Mouse (Mus musculus) hindbrain, embryonic 10.5 days (tissue): ENCODE results near the gene Ces1h. TPM values are rescaled to one million over a fixed set of nuclear protein-coding genes. Genes with fewer than 3 reads are reported as not detected.

Experiments
- DNase-seq: peaks from one replicate; pipeline ENCODE4 v3.0.0-alpha.2; 2017; ENCODE audit warnings: low spot score
- H3K27ac ChIP-seq: fragments of 300-500 bp; sonication (generic); 2 replicates; pipeline ENCODE4 v1.5.1; 2016; ENCODE audit warnings: mild to moderate bottlenecking, moderate library complexity
- H3K27me3 ChIP-seq: fragments of 300-500 bp; sonication (generic); 2 replicates; pipeline ENCODE4 v1.6.1; 2016; ENCODE audit warnings: mild to moderate bottlenecking; ENCODE audit not compliant: poor library complexity, insufficient read depth, severe bottlenecking
- H3K36me3 ChIP-seq: fragments of 300-500 bp; sonication (generic); 2 replicates; pipeline ENCODE4 v1.6.1; 2016; ENCODE audit warnings: mild to moderate bottlenecking, moderate library complexity
- H3K4me1 ChIP-seq: fragments of 300-500 bp; sonication (generic); replicated peaks from 2 replicates; pipeline ENCODE4 v1.6.1; 2016; ENCODE audit warnings: mild to moderate bottlenecking
- H3K4me3 ChIP-seq: fragments of 300-500 bp; sonication (generic); 2 replicates; pipeline ENCODE4 v1.5.1; 2016; ENCODE audit warnings: mild to moderate bottlenecking, moderate library complexity
- H3K9me3 ChIP-seq: fragments of 300-500 bp; sonication (generic); 2 replicates; pipeline ENCODE4 v1.6.1; 2016; ENCODE audit warnings: mild to moderate bottlenecking, moderate library complexity
- WGBS: fragments of 180-500 bp; shearing (Covaris S2); methylation state at CpG from one replicate; pipeline ENCODE4 v1.1.7; 2016; 5-methylcytosine and 5-hydroxymethylcytosine counted together
- polyA plus RNA-seq: library from polyadenylated mRNA; unstranded; fragments of >200 nt; fragmentation: Nextera tagmentation; extraction: Ambion mirVana; gene quantifications from 2 replicates; pipeline ENCODE4 v1.2.1, GENCODE M21; 2016

Gene Ces1h
- polyA plus RNA-seq, 1 experiment from 2014 or later = not detected

- H3K36me3 ChIP-seq = no peaks in the 10 kb centered on the region
- no peaks in the 10 kb centered on the region for H3K9me3 ChIP-seq
- H3K4me1 ChIP-seq = no peaks in the 10 kb centered on the region
- H3K27me3 ChIP-seq = no peaks in the 10 kb centered on the region
- DNase-seq = no peak
- no peak overlapping the region for H3K4me3 ChIP-seq
- no peak overlapping the region for H3K27ac ChIP-seq
- WGBS = 93% methylated on average over 2 of the region's 2 CpGs
These were observed 62.5 kb downstream of the Ces1h start for GRCm38 (mm10) chr8:93317031-93317430.

- Histone ChIP-seq H3K27ac (no peak overlapping the region), H3K4me3 (no peak overlapping the region), H3K36me3 (no peaks in the 10 kb centered on the region), H3K4me1 (no peaks in the 10 kb centered on the region), H3K9me3 (no peaks in the 10 kb centered on the region), H3K27me3 (no peaks in the 10 kb centered on the region)
- 84% methylated on average over 2 of the region's 2 CpGs for WGBS
- no peak for DNase-seq
These were observed 64.0 kb downstream of the Ces1h start for GRCm38 (mm10) chr8:93315557-93315956.

Other genes starting within 250 kb of the Ces1h start
- gene Ces1c, start 248.4 kb downstream of the Ces1h start, polyA plus RNA-seq = 0.09 TPM in 1 of 2 replicates, not detected in the other
- 0.48 and 2.6 TPM in 2 replicates for gene Ces1d, start 181.9 kb downstream of the Ces1h start, polyA plus RNA-seq
- gene Ces1e, start 150.1 kb downstream of the Ces1h start, polyA plus RNA-seq = not detected in 2 replicates
- gene Ces1f, start 100.0 kb downstream of the Ces1h start, polyA plus RNA-seq = not detected in 2 replicates
- gene Ces1g, start 42.4 kb downstream of the Ces1h start, polyA plus RNA-seq = not detected in 2 replicates
- gene Ces5a, start 156.1 kb upstream of the Ces1h start, polyA plus RNA-seq = 0.12 and 0.21 TPM in 2 replicates